Mouse (Mus musculus) bone marrow, adult 2 months (tissue): Measurements from ENCODE around the gene Lexm.

Source experiments
- CTCF ChIP-seq: fragments of 200-500 bp; IDR thresholded peaks from 2 replicates; pipeline ENCODE4 v1.5.1; 2011; ENCODE audit warnings: low read length, control low read depth; ENCODE audit not compliant: control insufficient read depth, insufficient read depth
- POLR2A ChIP-seq: fragments of 200-500 bp; IDR thresholded peaks from 2 replicates; pipeline ENCODE4 v1.6.1; 2011; ENCODE audit warnings: low read depth, mild to moderate bottlenecking, control low read depth, low read length, borderline replicate concordance; ENCODE audit not compliant: control insufficient read depth

DNA sequence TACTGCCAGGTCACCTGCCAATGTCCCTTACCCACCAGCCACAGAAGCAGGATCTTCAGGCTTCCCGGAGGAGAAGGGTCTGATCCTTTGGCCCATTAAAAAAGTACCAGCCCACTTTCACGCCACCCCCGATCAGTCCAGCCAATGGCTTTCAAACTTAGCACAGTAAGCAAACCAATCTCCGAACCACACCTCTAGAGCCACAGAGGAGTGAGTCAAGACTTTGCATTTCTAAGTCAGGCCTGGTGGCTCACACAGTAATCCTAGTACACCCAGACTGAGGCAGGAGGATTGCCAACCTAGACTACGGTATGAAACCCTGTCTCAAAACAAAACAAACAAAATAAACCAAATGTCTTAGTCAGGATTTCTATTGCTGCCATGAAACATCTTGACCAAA is 12.3 kb upstream of the Lexm start:
- TF ChIP-seq CTCF (no peak), POLR2A (no peak)
